Mouse (Mus musculus) forebrain, postnatal 0 days (tissue): ENCODE measurements around the gene C130032M10Rik. TPM values are rescaled to one million over a fixed set of nuclear protein-coding genes. Genes with fewer than 3 reads are reported as not detected.

Experiments
- ATAC-seq: fragments of 200-750 bp; cut with Nextera tagmentation; 2 replicates; pipeline ENCODE4 v1.8.0; 2017; ENCODE audit warnings: mild to moderate bottlenecking, moderate library complexity
- DNase-seq: peaks from one replicate; pipeline ENCODE4 v3.0.0-alpha.2; 2015
- H3K27ac ChIP-seq: fragments of 300-500 bp; sonication (generic); 2 replicates; pipeline ENCODE4 v1.5.1; 2014; ENCODE audit warnings: low read depth, mild to moderate bottlenecking, antibody characterized with exemption, low read length, moderate library complexity, mixed read lengths
- H3K27me3 ChIP-seq: fragments of 300-500 bp; sonication (generic); 2 replicates; pipeline ENCODE4 v1.6.1; 2014; ENCODE audit warnings: mild to moderate bottlenecking, low read length, mixed read lengths; ENCODE audit not compliant: insufficient read depth
- H3K36me3 ChIP-seq: fragments of 300-500 bp; sonication (generic); 2 replicates; pipeline ENCODE4 v1.6.1; 2014; ENCODE audit warnings: mild to moderate bottlenecking, moderate library complexity; ENCODE audit not compliant: insufficient read depth
- H3K4me1 ChIP-seq: fragments of 300-500 bp; sonication (generic); 2 replicates; pipeline ENCODE4 v1.6.1; 2014; ENCODE audit warnings: antibody characterized with exemption; ENCODE audit not compliant: insufficient read depth
- H3K4me2 ChIP-seq: fragments of 300-500 bp; sonication (generic); 2 replicates; pipeline ENCODE4 v1.6.1; 2014; ENCODE audit warnings: low read depth, mild to moderate bottlenecking, moderate library complexity
- H3K4me3 ChIP-seq: fragments of 300-500 bp; sonication (generic); 2 replicates; pipeline ENCODE4 v1.5.1; 2014; ENCODE audit warnings: low read depth, low read length, mixed read lengths
- H3K9ac ChIP-seq: fragments of 300-500 bp; sonication (generic); 2 replicates; pipeline ENCODE4 v1.6.1; 2014; ENCODE audit warnings: mild to moderate bottlenecking
- H3K9me3 ChIP-seq: fragments of 300-500 bp; sonication (generic); 2 replicates; pipeline ENCODE4 v1.6.1; 2016; ENCODE audit warnings: low read length
- CTCF ChIP-seq: sonication (generic); IDR thresholded peaks from 2 replicates; pipeline ENCODE4 v1.5.1; 2016; ENCODE audit warnings: antibody characterized with exemption, control low read depth, low read depth
- WGBS: fragments of 180-500 bp; shearing (Covaris S2); extraction: QIAGEN DNeasy Blood & Tissue Kit; methylation state at CpG from one replicate; pipeline ENCODE4 v1.1.7; 2014; 5-methylcytosine and 5-hydroxymethylcytosine counted together
- polyA plus RNA-seq: library from polyadenylated mRNA; unstranded; fragments of >200 nt; fragmentation: Nextera tagmentation; extraction: Ambion mirVana; gene quantifications from 2 replicates; pipeline ENCODE4 v1.2.1, GENCODE M21; 2015
- total RNA-seq: library from RNA; depleted of rRNA; stranded (reverse); fragments of >200 nt; gene quantifications from 2 replicates; pipeline ENCODE4 v1.2.3, GENCODE M21; 2014; rRNA removed

Gene C130032M10Rik
- total RNA-seq, result not detected in 2 replicates
- not detected in 2 replicates for polyA plus RNA-seq

GRCm38 (mm10) chr9:114515364-114515763 is at the start of gene C130032M10Rik:
Gene C130032M10Rik (plus strand): TSS chr9:114515697.
- H3K4me2 ChIP-seq, result no peak within 1 kb of the TSS
- H3K27me3 ChIP-seq, result no peaks in the 10 kb centered on the region
- DNase-seq (no peak), ATAC-seq (no peak)
- TF ChIP-seq CTCF, result no peak
- H3K9me3 ChIP-seq, result 0 out of 2 replicates have a peak, but pooled peaks cover 12% of the 10 kb centered on the region
- H3K9ac ChIP-seq, result no peak within 1 kb of the TSS
- H3K4me3 ChIP-seq, result no peak within 1 kb of the TSS
- H3K4me1 ChIP-seq, result no peaks in the 10 kb centered on the region
- no peak within 1 kb of the TSS for H3K27ac ChIP-seq
- WGBS, result 52% methylated on average over 11 of the region's 11 CpGs
- 0 out of 2 replicates have a peak, but pooled peaks cover 3% of the 10 kb centered on the region for H3K36me3 ChIP-seq

GRCm38 (mm10) chr9:114466871-114467270 is 48.6 kb upstream of the C130032M10Rik start:
- 67% methylated on average over 7 of the region's 7 CpGs for WGBS
- ATAC-seq, result no peak
- DNase-seq, result no peak

GRCm38 (mm10) chr9:114468217-114468616 is 47.3 kb upstream of the C130032M10Rik start:
- Histone ChIP-seq H3K4me2 (no peak overlapping the region), H3K9ac (no peak overlapping the region), H3K4me1 (no peaks in the 10 kb centered on the region), H3K9me3 (no peaks in the 10 kb centered on the region), H3K27me3 (no peaks in the 10 kb centered on the region), H3K4me3 (no peak overlapping the region), H3K27ac (no peak overlapping the region), H3K36me3 (peaks cover 16% of the 10 kb centered on the region; the same call in 1 of the 2 replicates)
- no peak for DNase-seq
- no peak for TF ChIP-seq CTCF
- ATAC-seq, result no peak
- WGBS, result 89% methylated on average over 5 of the region's 5 CpGs

More at GRCm38 (mm10) chr9:114466871-114467270, 48.6 kb upstream of the C130032M10Rik start:
- no peaks in the 10 kb centered on the region for H3K9me3 ChIP-seq
- no peak for TF ChIP-seq CTCF
- H3K4me3 ChIP-seq, result no peak overlapping the region
- H3K4me1 ChIP-seq, result no peaks in the 10 kb centered on the region
- no peaks in the 10 kb centered on the region for H3K27me3 ChIP-seq
- no peak overlapping the region for H3K4me2 ChIP-seq
- no peak overlapping the region for H3K27ac ChIP-seq
- H3K36me3 ChIP-seq, result peaks cover 16% of the 10 kb centered on the region; the same call in 1 of the 2 replicates
- no peak overlapping the region for H3K9ac ChIP-seq

GRCm38 (mm10) chr9:114468701-114469100 is 46.8 kb upstream of the C130032M10Rik start:
- 96% methylated on average over 4 of the region's 4 CpGs for WGBS
- no peak for TF ChIP-seq CTCF

GRCm38 (mm10) chr9:114471892-114472291 is 43.6 kb upstream of the C130032M10Rik start:
- no peak for ATAC-seq
- no peaks in the 10 kb centered on the region for H3K36me3 ChIP-seq
- no peaks in the 10 kb centered on the region for H3K27me3 ChIP-seq
- no peaks in the 10 kb centered on the region for H3K4me1 ChIP-seq
- WGBS, result 79% methylated on average over 7 of the region's 7 CpGs
- H3K4me3 ChIP-seq, result no peak overlapping the region
- no peak overlapping the region for H3K9ac ChIP-seq
- H3K4me2 ChIP-seq, result no peak overlapping the region
- no peak for DNase-seq
- TF ChIP-seq CTCF, result no peak
- no peaks in the 10 kb centered on the region for H3K9me3 ChIP-seq
- H3K27ac ChIP-seq, result no peak overlapping the region

More at GRCm38 (mm10) chr9:114468701-114469100, 46.8 kb upstream of the C130032M10Rik start:
- DNase-seq, result no peak
- H3K4me1 ChIP-seq, result no peaks in the 10 kb centered on the region
- H3K27ac ChIP-seq, result no peak overlapping the region
- no peak overlapping the region for H3K9ac ChIP-seq
- ATAC-seq, result no peak
- H3K27me3 ChIP-seq, result no peaks in the 10 kb centered on the region
- H3K4me2 ChIP-seq, result no peak overlapping the region
- no peak overlapping the region for H3K4me3 ChIP-seq
- no peaks in the 10 kb centered on the region for H3K9me3 ChIP-seq
- peaks cover 16% of the 10 kb centered on the region; the same call in 1 of the 2 replicates for H3K36me3 ChIP-seq

- Histone ChIP-seq H3K4me2 (no peak overlapping the region), H3K4me3 (no peak overlapping the region), H3K27me3 (no peaks in the 10 kb centered on the region), H3K36me3 (no peaks in the 10 kb centered on the region), H3K27ac (no peak overlapping the region), H3K9ac (no peak overlapping the region), H3K4me1 (no peaks in the 10 kb centered on the region), H3K9me3 (no peaks in the 10 kb centered on the region)
- no peak for ATAC-seq
- no peak for DNase-seq
- whole genome bisulfite sequencing, result 92% methylated on average over 9 of the region's 9 CpGs
- TF ChIP-seq CTCF, result no peak
These were observed 38.5 kb upstream of the C130032M10Rik start for GRCm38 (mm10) chr9:114477019-114477418.

- H3K36me3 ChIP-seq, result no peaks in the 10 kb centered on the region
- no peak overlapping the region for H3K9ac ChIP-seq
- ATAC-seq (no peak), DNase-seq (no peak)
- H3K4me2 ChIP-seq, result no peak overlapping the region
- H3K4me1 ChIP-seq, result no peaks in the 10 kb centered on the region
- H3K4me3 ChIP-seq, result no peak overlapping the region
- no peaks in the 10 kb centered on the region for H3K27me3 ChIP-seq
- no peak overlapping the region for H3K27ac ChIP-seq
- 75% methylated on average over 3 of the region's 3 CpGs for WGBS
- no peaks in the 10 kb centered on the region for H3K9me3 ChIP-seq
- no peak for TF ChIP-seq CTCF
These were observed 34.6 kb upstream of the C130032M10Rik start for GRCm38 (mm10) chr9:114480940-114481339.
